Mouse (Mus musculus): ENCODE data around the gene Zfand2b.

Zfand2b gene

GRCm38 (mm10) chr1:75160256-75160617 lies 8.2 kb upstream of the Zfand2b start:
- no peak for DNase-seq

- no peak for DNase-seq
These were observed 364 bp upstream of the Zfand2b start for GRCm38 (mm10) chr1:75168093-75168471.

GRCm38 (mm10) chr1:75179334-75180104 lies 11.1 kb downstream of the Zfand2b start:
- DNase-seq = no peak

- peak; percentile 67 to 76 for DNase-seq
These were observed 11.7 kb downstream of the Zfand2b start, which contains the start of gene Abcb6 for GRCm38 (mm10) chr1:75180105-75180590. Abcb6 (minus strand) TSS chr1:75180392.

GRCm38 (mm10) chr1:75180741-75181140 lies 12.3 kb downstream of the Zfand2b start:
- DNase-seq = no peak

GRCm38 (mm10) chr1:75181377-75181870 lies 13.0 kb downstream of the Zfand2b start:
- no peak for DNase-seq

GRCm38 (mm10) chr1:75182160-75182559 lies 13.7 kb downstream of the Zfand2b start:
- no peak for DNase-seq

GRCm38 (mm10) chr1:75185495-75185894 lies 17.0 kb downstream of the Zfand2b start:
- DNase-seq = no peak

GRCm38 (mm10) chr1:75187126-75187525 lies 18.7 kb downstream of the Zfand2b start:
- no peak for DNase-seq

- no peak for DNase-seq
These were observed 19.6 kb downstream of the Zfand2b start for GRCm38 (mm10) chr1:75187914-75188483.

- DNase-seq = no peak
These were observed 22.1 kb downstream of the Zfand2b start for GRCm38 (mm10) chr1:75190577-75190976.

- no peak for DNase-seq
These were observed 22.8 kb downstream of the Zfand2b start for GRCm38 (mm10) chr1:75191258-75191621.

GRCm38 (mm10) chr1:75191622-75192402 lies 23.4 kb downstream of the Zfand2b start, which contains the start of the genes Ankzf1 and Atg9a:
Ankzf1 (plus strand) TSS chr1:75192151.
Atg9a (minus strand) TSS chr1:75192196.
- peak; percentile 82 to 89 for DNase-seq

GRCm38 (mm10) chr1:75192452-75192851 lies 24.0 kb downstream of the Zfand2b start:
- peak in 1 of 2 experiments; percentile 35 for DNase-seq

GRCm38 (mm10) chr1:75201236-75201635 lies 32.8 kb downstream of the Zfand2b start:
- DNase-seq = no peak

GRCm38 (mm10) chr1:75208967-75209678 lies 40.7 kb downstream of the Zfand2b start:
- DNase-seq = no peak

- DNase-seq = peak; percentile 92 to 94
These were observed 42.0 kb downstream of the Zfand2b start, which contains the start of the genes Glb1l and Stk16 for GRCm38 (mm10) chr1:75210136-75211087. Glb1l (minus strand) TSS chr1:75210813. Stk16 (plus strand) TSS chr1:75210838.

- DNase-seq = no peak
These were observed 42.8 kb downstream of the Zfand2b start for GRCm38 (mm10) chr1:75211141-75211708.

- DNase-seq = no peak
These were observed 44.1 kb downstream of the Zfand2b start for GRCm38 (mm10) chr1:75212542-75212941.

- no peak for DNase-seq
These were observed 44.6 kb downstream of the Zfand2b start for GRCm38 (mm10) chr1:75213096-75213495.

GRCm38 (mm10) chr1:75214442-75214841 lies 46.0 kb downstream of the Zfand2b start:
- no peak for DNase-seq
